Mouse (Mus musculus) MEL (cell line): ENCODE data around the gene Gm10037.

ENCODE experiments used
- CHD2 ChIP-seq: IDR thresholded peaks from 2 replicates; pipeline ENCODE4 v1.6.1; 2011; ENCODE audit warnings: low read length, improper control_type of control experiment
- CTCF ChIP-seq, 3 experiments: IDR thresholded peaks in 2 of 3; conservative IDR thresholded peaks in 1 of 3; 2 replicates each; pipeline ENCODE4 v1.5.1; 2011 to 2012; ENCODE audit warnings: low read length in 3 of 3, low read depth in 2 of 3, mild to moderate bottlenecking in 2 of 3, improper control_type of control experiment in 1 of 3, inconsistent platforms in 1 of 3, mixed read lengths in 1 of 3, moderate library complexity in 1 of 3; ENCODE audit not compliant: control insufficient read depth in 1 of 3, insufficient read depth in 1 of 3, poor library complexity in 1 of 3, severe bottlenecking in 1 of 3
- EP300 ChIP-seq, 2 experiments: IDR thresholded peaks; 2 replicates each; pipeline ENCODE4 v1.6.1; 2011; ENCODE audit warnings: improper control_type of control experiment in 2 of 2, low read length in 2 of 2, low read depth in 1 of 2, mild to moderate bottlenecking in 1 of 2
- ETS1 ChIP-seq: IDR thresholded peaks from 2 replicates; pipeline ENCODE4 v1.6.1; 2012; ENCODE audit warnings: low read depth, mild to moderate bottlenecking, inconsistent platforms, low read length, improper control_type of control experiment, moderate library complexity
- MAX ChIP-seq: IDR thresholded peaks from 2 replicates; pipeline ENCODE4 v1.6.1; 2011; ENCODE audit warnings: low read length, improper control_type of control experiment
- MAZ ChIP-seq: IDR thresholded peaks from 2 replicates; pipeline ENCODE4 v1.6.1; 2012; ENCODE audit warnings: low read depth, mild to moderate bottlenecking, inconsistent platforms, low read length, improper control_type of control experiment
- NRF1 ChIP-seq: IDR thresholded peaks from 2 replicates; pipeline ENCODE4 v1.6.1; 2014; ENCODE audit warnings: low read depth, mild to moderate bottlenecking, inconsistent platforms, low read length, improper control_type of control experiment, moderate library complexity; ENCODE audit not compliant: poor library complexity, insufficient read depth, severe bottlenecking
- POLR2A ChIP-seq, 2 experiments: IDR thresholded peaks; 2 replicates each; pipeline ENCODE4 v1.6.1; 2011 to 2012; ENCODE audit warnings: low read length in 2 of 2, mild to moderate bottlenecking in 2 of 2, control low read depth in 1 of 2, improper control_type of control experiment in 1 of 2, low read depth in 1 of 2, moderate library complexity in 1 of 2; ENCODE audit not compliant: control insufficient read depth in 1 of 2, insufficient read depth in 1 of 2, poor library complexity in 1 of 2
- POLR2AphosphoS2 ChIP-seq: IDR thresholded peaks from 2 replicates; pipeline ENCODE4 v1.6.1; 2011; ENCODE audit warnings: low read length, improper control_type of control experiment
- POLR2AphosphoS5 ChIP-seq: IDR thresholded peaks from 2 replicates; pipeline ENCODE4 v1.6.1; 2012; ENCODE audit warnings: low read depth, borderline replicate concordance, mild to moderate bottlenecking, inconsistent platforms, low read length, moderate library complexity, mixed read lengths
- SMC3 ChIP-seq: IDR thresholded peaks from 2 replicates; pipeline ENCODE4 v1.6.1; 2011; ENCODE audit warnings: low read depth, low read length, improper control_type of control experiment
- TAL1 ChIP-seq: IDR thresholded peaks from 2 replicates; pipeline ENCODE4 v1.6.1; 2012; ENCODE audit warnings: mild to moderate bottlenecking, inconsistent platforms, low read length, moderate library complexity, mixed read lengths
- USF1 ChIP-seq: IDR thresholded peaks from 2 replicates; pipeline ENCODE4 v1.6.1; 2014; ENCODE audit warnings: low read depth, mild to moderate bottlenecking, inconsistent platforms, low read length, improper control_type of control experiment, moderate library complexity
- ZMIZ1 ChIP-seq: IDR thresholded peaks from 2 replicates; pipeline ENCODE4 v1.6.1; 2012; ENCODE audit warnings: low read depth, mild to moderate bottlenecking, inconsistent platforms, low read length, improper control_type of control experiment, moderate library complexity

DNA sequence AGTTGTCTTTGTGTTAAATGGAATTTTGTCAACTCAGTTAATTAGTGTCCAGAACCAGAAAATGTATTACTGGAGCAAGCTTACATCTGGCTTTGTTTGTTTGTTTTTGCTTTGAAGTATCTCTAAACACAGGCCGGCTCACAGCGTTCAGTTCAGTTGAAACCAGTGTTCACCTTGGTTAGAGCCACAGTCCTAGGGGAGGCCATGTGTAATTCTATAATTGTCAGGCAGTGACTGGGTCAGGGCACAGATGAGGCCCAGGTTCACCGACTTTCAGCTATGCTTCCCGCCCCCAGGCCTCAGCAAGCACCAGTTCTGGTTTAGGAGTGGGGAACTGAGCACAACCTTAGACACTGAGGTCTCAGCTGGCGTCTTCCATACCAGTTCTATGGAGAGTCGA is 22.2 kb downstream of the Gm10037 start:
- no peak for TF ChIP-seq POLR2A (IDR thresholded peaks at IDR 0.05; ENCODE audit: control insufficient read depth in 1 of 2, insufficient read depth in 1 of 2, low read depth in 1 of 2, low read length in 2 of 2, poor library complexity in 1 of 2)
- no peak for TF ChIP-seq MAX
- TF ChIP-seq POLR2AphosphoS2, result no peak
- TF ChIP-seq TAL1, result no peak
- TF ChIP-seq CTCF (IDR thresholded peaks at IDR 0.05 in 2 of 3, conservative IDR thresholded peaks at IDR 0.05 in 1 of 3; ENCODE audit: control insufficient read depth in 1 of 3, insufficient read depth in 1 of 3, low read depth in 2 of 3, low read length in 3 of 3, poor library complexity in 1 of 3, severe bottlenecking in 1 of 3), result no peak
- TF ChIP-seq CHD2, result no peak
- TF ChIP-seq NRF1, result no peak
- TF ChIP-seq ZMIZ1, result no peak
- TF ChIP-seq SMC3, result no peak
- TF ChIP-seq USF1, result no peak
- TF ChIP-seq EP300 (IDR thresholded peaks at IDR 0.05; ENCODE audit: low read depth in 1 of 2, low read length in 2 of 2), result no peak
- TF ChIP-seq ETS1, result no peak
- no peak for TF ChIP-seq POLR2AphosphoS5
- TF ChIP-seq MAZ, result no peak
